Mouse (Mus musculus) cerebellum, adult 9-11 months (tissue): ENCODE results near the gene Svs4.
"Not testable (repeated sequence)": the region's sequence is repeated elsewhere in the genome, so short reads cannot be mapped to it uniquely, and the experiment has no call there.

Experiments
- DNase-seq: peaks from one replicate; pipeline ENCODE4 v3.0.0; 2022

The Svs4 gene

DNA sequence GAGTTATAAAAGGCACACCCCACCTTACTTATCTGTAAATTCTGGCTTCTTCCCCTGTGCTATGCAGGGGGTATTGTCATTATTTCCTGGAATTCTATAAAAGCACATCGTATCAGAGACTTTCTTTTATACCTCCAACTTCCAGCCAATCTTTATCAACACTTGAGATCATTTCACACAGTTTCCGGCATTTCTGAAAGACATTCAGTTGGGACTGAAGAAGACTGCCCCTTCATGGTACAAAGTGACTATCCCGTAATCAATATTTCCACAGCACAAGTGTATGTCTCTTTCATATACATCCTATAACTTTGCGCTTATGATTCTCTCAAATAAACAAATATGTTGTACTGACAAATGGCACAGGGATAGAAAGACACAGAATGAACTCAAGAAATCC, at the start of gene Svs4:
Svs4 (minus strand) TSS at position 101 of the 400 bp plus-strand sequence.
- DNase-seq, result no peak

DNA sequence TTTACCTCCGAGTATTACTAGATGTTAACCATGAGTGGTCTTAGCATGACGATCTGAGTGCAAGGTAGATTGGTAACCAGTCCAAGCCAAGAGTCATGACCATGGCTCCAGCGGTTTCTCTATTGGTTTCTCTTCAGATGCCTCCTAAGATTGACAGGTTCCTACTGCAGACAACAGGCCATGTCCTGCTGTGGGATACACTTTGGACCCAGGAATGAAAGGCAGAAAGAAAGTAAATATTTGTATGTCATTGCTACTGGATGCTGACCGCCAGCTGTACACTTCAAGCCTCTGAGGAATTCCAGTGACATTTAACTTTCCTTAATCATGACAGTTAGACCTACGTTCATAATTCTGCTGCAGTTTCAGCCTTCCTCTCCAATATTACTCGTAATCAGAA, 42.7 kb upstream of the Svs4 start:
- DNase-seq, result no peak

DNA sequence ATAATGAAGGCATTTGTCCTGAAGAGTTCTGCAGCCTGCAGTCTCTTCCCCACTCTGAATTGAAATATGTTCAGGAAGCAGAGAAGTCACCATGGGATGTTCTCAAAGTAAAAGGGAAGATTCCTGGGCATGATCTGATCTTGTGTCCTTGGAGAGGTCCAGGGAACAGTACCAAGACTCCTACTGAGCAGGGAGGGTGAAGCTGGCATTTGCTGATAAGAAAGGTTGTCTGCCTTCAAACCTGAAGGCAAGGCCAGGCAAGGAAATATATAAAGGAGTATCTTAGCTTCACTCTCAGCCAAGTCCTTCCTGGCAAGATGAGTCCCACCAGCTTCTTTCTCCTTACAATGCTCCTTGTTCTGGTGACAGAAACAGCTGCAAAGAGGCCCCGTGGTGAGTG, 38.2 kb upstream of the Svs4 start, which contains the start of gene Svs6:
Svs6 (plus strand) TSS at position 301 of the 400 bp plus-strand sequence.
- not testable (repeated sequence) for DNase-seq

- not testable (repeated sequence) for DNase-seq
Measured at GRCm38 (mm10) chr2:164315460-164315859, 37.2 kb upstream of the Svs4 start.

GRCm38 (mm10) chr2:164312599-164312998, 34.3 kb upstream of the Svs4 start:
- no peak for DNase-seq

DNA sequence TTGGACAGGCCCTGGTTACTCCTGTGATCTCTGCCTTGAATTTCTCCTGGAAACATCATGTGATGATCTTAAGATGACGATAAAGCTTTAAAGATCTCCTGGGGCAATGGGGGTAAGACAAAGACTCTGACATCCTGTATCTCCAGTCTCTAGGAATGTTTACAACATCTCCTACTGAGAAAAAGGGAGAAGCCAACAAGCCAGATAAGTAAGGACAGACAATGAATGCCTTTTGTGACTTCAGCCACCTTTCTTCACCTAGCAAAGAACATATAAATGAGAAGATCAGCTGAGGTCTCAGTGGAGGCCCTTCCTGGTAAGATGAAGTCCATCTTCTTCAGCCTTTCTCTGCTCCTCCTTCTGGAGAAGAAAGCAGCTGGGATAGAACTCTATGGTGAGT, 10.7 kb upstream of the Svs4 start, which contains the start of gene Svs3a:
Svs3a (plus strand) TSS at position 301 of the 400 bp plus-strand sequence.
- DNase-seq, result not testable (repeated sequence)

GRCm38 (mm10) chr2:164256540-164256939, 21.7 kb downstream of the Svs4 start, which contains the start of gene Svs3b:
Gene Svs3b, minus strand, starts transcription at chr2:164256640.
- not testable (repeated sequence) for DNase-seq

GRCm38 (mm10) chr2:164238366-164238765, 39.9 kb downstream of the Svs4 start, which contains the start of gene Svs2:
Gene Svs2, minus strand, starts transcription at chr2:164238466.
- no peak for DNase-seq

GRCm38 (mm10) chr2:164232671-164233070, 45.6 kb downstream of the Svs4 start:
- no peak for DNase-seq

GRCm38 (mm10) chr2:164228361-164229070, 49.7 kb downstream of the Svs4 start:
- DNase-seq, result peak; percentile 5
